Mouse (Mus musculus) B cell, adult 2 months (primary cell): Measurements from ENCODE around the gene Tpst1.

Experiments used
- DNase-seq, 2 experiments: peaks; one replicate each; pipeline ENCODE4 v3.0.0; 2022

The Tpst1 gene

DNA sequence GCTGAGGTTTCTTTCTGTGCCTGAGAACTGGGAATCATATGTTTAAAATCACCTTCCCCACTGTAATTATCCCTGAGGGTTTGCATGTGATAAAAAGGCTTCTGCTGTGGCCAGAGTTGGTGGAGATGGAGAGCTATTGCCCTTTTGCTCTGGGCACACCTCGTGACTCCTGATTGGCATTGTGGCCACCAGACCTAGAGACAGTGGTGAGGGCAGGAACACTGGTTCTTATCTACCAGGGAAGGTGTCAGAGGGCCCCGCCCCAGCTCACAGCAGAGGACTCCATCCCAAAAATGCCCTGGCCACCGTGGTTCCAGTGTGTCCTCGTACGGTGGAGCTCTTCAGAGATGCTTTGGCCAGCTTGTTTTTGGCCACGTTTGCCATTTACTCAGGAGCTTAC lies 20.2 kb upstream of the Tpst1 start:
- DNase-seq: no peak

DNA sequence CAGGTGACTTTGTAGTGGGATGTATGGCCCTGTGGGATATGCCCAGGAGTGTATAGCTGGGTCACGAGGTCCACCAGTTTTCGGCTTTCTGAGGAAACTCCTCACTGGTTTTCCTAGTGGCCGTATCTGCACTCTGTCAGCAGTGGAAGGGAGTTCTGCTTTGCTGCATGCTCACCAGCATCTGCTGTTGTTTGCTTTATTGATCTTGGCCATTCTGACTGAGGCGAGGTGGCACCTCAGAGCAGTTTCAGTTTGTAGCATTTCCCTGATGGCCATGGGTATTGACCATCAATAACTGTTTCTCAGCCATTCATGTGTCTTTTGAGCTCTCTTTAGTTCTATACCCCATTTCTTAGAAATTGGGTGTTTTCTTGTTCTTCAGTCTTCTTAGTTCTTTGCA lies 17.4 kb upstream of the Tpst1 start:
- DNase-seq: no peak

DNA sequence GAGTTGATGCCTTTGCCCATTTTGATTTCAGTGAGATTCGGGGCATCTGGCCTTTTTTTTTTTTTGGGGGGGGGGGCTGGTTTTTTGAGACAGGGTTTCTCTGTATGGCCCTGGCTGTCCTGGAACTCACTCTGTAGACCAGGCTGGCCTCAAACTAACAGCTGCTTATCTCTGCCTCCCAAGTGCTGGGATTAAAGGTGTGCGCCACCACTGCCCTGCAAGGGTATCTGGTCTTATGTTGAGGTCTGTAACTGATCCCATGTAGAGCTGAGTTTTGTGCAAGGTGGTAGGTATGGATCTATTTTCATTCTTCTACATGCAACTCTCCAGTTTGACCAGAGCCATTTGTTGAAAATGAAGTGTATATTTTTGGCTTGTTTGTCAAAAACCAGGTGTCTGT lies 16.8 kb upstream of the Tpst1 start:
- no peak for DNase-seq

DNA sequence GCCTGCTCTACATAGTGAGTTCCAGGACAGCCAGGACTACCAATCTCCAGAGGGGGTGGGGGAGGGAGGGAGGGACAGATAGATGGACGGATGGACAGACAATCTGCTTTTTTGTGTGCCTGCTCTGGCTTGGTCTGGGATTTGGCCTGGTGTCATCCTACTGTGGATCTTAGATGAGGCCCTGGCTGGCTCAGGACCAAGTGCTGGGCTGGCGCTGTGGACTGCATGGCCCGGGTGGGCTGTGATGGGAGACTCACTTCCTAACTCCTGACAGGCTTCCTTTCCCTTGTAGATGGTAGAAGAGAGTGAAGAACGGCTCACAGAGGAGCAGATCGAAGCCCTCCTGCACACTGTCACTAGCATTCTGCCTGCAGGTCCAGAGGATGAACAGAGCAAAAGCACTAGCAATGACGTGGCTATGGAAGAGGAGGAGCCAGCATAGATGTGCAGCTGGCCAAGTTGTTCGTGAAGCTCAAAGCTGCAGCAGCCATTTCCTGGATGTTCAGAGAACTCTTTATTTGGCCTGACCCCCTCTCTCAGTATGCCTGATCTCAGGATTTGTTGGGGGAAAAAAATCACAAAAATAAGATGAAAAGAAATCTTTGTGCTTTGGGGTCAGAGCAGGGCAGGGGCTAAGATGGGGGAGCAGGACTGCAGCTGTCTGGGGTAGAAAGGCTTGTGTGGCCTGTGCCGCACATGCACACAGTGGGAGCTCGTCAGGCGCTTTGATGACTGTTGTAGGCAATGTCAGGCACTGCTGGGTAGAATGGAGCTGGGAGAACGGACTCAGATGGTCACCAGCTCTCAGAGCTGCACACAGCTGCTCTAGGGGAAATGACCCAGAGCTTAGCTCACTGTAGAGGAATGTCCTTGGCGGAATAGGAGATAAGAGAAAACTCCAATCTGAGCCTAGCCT lies 13.5 kb upstream of the Tpst1 start:
- no peak for DNase-seq

DNA sequence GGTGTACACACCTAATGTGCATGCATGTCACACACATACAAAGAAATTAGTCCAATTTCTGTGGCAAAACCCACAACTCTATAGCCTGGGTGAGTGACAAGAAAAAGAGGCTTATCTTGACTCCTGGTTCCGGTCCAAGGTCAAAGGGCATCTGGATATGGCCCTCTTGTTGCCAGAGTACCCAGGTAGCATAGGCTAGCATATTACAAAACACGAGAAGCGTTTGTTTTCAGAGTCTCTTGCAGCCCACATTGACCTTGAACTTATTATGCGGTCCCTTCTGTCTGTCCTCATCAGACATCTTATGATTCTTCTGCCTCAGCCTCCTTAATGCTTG lies 12.8 kb upstream of the Tpst1 start:
- DNase-seq: no peak

DNA sequence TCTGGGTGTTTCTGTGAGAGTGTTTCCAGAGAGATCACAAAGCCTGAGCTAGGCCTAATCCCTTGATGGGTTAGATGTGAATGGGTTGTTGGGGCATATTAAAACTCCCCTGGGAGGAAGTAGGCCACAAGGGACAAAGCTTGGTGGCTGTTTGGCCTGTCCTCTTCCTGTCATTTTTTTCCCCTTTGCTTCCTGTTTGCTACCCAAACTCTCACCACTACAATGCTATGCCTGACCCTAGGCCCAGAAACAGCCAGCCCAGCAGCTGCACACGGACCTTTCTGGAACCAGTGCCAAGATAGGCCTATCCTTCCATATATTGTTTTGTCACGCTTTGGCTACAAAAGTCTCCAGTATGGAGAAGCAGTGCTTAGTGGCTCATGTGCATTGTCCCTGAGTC lies 11.0 kb upstream of the Tpst1 start:
- peak; percentile 37 to 46 for DNase-seq

DNA sequence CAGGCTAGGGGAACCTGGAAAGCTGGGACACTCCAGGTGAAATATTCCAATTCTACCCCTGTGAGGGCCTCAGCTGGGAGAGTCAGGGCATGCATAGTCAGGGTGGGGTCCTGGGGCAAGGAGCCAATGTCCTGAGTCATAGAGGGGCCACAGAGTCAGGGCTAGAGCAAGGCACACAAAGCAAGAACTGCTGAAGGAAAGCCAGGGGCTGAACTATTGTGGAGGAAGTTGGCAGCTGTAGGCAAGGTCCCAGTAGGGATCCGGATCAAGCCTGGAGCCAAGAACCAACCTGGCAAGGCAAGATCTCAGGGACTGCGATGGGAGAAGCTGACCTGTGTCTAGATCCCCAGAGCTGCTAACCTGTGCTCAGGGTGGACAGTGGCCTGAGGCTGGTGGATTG lies 9.4 kb upstream of the Tpst1 start:
- DNase-seq: no peak

DNA sequence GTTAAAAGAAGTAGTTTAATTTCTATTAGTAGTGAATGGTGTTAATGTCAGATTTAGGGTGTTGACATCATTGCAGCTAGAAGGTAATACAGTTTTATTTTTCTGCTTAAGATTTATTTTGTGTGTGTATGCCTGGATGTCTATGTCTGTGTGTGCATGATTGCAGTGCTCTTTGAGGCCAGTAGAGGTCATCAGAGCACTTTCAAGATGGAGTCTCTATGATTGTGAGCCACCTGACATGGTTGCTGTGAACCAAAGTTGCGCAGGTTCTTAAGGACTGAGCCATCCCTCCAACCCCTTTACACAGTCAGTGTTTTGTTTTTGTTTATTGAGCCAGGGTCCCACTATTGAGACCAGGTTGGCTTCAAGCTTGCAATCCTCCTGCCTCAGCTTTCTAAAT lies 7.5 kb upstream of the Tpst1 start:
- DNase-seq: peak in 1 of 2 experiments; percentile 42

DNA sequence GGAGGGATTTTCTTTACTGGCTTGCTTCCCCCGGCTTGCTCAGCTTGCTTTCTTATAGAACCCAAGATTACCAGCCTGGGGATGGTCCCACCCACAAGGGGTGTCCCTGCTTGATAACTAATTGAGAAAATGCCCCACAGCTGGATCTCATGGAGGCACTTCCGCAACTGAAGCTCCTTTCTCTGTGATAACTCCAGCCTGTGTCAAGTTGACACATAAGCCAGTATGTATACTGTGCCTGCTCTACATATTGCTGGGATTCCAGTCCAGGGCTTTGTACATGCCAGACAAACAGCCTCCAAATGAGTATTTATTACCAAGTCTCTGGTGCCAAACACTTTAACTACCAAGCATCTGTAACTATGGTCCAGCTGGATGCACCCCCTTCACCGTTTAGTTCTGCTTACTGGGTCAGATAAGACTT lies 5.3 kb upstream of the Tpst1 start:
- DNase-seq: no peak

DNA sequence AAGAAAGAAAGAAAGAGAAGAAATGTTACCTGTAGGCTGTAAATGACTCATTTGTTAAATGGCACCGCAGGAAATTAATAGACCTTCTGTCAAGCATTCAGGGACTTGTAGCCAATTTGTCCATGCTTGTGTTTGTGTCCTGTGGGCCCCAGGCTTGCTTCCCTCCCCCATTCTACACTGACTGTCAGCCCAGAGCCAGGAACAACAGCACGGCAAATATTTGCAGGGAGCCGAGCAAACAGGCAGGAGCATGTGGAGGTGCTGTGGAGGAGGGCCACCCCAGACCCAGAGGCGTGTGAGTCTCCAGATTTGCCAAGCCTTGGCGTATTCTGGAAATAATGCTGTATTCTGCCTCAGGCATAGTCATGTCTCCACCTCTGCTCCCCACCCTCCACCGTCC lies 1.4 kb downstream of the Tpst1 start:
- no peak for DNase-seq

DNA sequence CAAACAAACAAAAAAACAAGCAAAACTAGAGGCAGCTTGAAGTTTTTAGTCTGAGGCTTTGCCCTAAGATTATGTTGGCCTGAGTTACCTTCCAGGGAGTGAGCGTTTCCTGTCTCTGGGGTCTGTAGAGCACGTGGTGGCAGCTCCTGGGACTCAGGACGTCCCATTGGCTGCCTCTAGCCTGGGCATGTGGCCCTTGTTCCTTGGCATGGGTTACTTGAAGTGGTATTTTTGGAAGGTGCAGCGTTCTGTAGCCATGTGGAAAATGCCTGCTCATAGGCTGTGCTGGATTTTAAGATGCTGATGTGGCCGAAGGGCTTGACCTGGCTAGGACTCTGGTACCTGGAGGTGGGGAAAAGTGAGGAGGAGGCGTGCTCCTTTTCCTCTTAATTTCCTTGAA lies 3.3 kb downstream of the Tpst1 start:
- no peak for DNase-seq

DNA sequence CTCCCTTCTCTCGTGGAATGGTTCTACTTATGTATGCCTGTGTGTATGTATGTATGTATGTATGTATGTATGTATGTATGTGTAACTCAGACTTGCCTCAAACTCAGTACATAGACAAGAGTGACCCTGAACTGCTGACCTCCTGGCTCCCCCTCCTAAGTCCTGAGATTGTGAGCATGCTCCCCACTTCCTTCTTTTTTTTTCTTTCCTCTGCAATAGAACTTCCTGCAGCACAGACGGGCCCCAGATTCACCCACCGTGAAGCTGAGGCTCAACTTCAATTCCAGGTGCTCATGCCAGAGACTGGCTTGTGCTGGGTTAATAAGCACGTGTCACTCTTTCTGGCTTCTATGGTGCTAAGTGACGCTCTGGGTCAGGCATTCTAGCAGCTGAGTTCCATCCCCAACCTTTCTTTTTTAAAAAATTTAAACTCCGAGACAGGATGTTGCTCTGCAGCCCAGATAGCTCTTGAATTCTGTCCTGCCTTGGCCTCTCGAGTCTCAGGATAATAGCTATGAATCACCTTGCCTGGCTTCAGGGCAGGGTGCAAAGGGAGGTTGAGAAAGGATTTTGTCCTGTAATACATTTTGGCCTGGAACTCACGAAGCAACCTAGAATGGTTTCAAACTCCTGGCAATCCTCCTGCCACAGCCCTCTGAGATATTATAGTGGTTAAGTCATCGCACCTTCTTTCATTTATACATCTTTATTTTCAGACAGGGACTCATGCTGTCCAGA lies 5.1 kb downstream of the Tpst1 start:
- DNase-seq: peak in 1 of 2 experiments; percentile 21

DNA sequence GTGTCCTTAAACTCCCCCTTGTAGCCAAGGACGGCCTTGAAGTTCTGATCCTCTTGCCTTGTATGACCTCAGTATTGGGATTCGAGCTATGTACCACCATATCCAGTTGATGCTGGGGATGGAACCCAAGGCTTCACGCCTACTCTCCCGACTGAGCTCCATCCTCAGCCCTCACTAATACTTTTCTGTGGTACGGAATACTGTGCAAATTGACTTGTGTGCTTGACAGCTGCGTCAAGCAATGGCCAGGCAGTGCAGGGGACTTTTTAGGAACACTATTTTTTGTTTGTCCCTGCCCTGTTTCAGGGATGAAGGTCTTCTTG lies 5.7 kb downstream of the Tpst1 start:
- no peak for DNase-seq

DNA sequence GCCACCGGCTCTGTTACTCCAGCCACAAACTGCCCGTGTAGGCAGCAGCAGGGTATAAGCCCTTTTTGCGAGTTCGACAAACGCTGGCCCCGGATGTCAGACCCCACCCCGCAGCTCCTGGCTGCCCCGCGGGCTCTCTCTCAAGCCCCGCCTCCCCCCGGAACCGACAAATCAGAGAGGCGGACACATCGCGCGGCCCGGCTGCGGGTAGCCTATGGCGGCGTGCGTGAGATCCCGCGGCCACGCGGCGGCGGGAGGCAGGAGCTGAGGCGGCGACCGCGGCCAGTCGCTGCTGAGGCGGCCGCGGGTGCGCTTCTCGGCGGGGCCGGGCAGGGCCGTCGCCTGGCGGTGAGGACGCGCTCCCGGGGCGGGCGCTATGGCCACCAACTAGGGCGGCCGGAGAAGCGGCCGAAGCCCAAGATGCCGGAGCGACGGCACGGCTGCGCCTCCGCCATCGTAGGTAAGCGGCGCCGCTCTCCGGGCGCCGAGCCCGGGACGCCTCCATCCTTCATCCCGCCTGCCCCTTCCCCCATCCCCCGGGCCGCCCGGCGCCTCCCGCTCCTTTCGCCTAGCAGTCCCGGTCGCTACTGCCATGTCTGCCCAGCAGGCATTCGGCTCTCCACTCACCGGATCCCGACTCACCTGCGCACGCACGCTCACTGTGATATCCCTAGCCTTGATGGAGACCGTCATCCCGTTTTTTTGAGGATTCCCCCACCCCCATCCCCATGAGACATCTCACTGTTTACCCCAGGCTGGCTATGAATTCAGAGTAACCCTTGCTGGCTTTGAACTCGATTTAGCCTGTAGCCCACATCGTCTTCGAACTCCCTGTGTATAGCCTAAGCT lies 6.3 kb downstream of the Tpst1 start:
- DNase-seq: peak; percentile 97

DNA sequence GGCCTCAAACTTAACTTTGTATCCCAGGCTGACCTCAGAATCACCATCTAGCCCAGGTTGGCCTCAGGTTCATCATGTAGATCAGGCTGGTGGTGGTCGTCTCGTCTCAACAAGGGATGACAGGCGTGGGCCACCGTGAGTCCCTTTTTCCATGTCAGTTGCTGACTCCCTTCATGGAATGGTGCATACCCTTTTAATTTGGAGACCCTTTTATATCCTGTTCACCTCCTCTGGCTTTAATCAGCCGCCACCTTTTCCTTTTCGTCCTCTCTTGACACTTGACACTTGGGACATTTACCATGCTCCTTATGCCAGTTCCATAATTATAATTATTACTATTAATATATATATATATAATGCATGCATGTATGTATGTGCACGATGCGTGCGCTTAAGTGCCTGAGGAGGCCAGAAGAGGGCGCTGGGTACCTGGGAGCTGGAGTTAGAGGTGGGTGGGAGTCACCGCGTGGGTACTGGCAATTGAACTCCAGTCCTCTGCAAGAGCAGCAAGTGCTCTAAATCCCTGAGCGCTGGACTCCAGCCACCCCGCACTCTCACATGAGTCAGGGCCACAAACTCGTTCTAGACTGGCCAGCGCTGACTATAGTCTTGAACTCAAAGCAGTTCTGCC lies 7.0 kb downstream of the Tpst1 start:
- peak; percentile 22 to 26 for DNase-seq

DNA sequence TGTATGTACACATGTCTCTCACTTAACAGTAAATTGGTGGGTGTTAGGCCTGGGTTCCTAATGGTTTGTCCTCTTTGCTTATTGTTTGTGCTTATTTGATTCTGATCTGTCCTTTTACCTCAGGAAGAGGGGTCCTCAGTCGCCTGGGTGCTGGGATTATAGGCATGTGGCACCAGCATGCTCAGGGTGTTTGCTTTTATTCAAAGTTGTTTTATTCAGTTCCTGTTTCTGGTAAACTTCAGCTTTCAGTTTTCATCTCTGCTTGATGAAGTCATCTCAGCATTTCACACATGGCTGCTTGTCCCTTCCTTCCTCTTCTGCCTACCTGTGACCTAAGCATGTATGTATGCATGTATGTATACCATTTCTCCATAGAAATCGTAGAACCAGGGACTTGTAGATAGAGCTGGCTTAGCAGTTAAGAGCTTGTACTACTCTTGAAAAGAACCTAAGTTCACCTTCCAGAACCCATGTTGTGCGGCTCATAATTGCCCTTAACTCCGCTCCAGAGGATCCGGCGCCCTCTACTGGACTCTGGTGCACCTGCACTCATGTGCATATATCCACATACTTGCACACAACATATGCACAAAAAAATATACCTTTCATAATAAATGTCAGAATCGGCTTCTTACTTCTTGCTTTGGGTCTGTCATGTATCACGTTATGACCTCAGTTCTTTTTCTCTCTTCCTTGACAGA lies 8.2 kb downstream of the Tpst1 start:
- peak; percentile 84 to 85 for DNase-seq

DNA sequence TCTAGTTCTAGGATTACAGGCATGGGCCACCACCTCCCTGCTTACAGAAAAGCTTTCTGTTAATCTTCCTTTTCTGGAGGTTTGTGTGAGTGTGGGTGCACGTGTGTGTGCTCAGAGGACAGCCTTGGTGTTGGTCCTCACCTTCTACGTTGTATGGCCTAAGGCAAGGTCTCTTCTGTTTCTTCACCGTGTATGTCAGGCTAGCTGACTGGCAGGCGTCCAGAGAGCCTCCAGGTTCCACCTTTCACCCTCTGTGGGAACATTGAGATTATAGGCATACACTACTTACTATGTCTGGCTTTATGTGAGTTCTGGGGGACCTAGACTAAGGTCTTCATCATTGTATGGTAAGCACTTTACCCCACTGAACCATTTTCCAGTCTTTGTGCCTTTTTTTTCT lies 9.3 kb downstream of the Tpst1 start:
- no peak for DNase-seq

DNA sequence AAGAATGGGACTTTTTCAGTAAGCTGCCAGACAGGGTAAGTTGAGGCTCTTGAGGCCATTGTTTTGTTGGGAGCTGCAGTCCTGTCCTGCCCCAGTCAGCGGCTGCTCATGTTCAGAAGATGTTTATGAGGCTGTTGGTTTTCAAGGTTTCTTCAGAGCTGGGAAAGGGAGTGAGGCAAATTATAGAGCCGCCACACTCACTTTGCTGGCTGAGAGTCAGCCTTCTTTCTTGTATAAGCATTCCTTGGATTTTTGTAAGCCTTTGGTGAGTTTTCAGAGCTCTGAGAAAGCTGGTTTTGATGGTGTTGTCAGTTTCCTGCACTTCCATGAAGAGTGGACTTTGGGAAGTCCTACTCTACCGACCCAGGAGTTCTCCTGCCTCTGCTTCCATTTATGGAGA lies 11.1 kb downstream of the Tpst1 start:
- DNase-seq: no peak

DNA sequence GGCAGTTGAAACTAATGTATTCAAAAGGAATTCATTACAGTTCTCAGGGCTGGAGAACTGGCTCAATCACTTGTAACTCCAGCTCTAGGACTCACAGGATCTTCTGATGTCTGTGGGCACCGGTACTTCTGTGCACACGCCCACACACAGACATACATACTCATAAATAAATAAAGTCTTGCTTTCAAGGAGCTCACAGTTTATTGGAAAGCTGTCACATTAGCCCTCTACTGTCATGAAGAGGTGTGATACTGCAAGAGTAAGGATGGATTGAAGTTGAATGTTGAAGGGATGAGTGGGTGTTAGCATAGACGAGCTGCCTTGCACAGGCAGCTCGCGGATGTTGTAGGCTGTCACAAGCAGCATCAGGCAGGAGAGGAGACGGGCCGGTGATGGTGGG lies 14.9 kb downstream of the Tpst1 start:
- DNase-seq: no peak

DNA sequence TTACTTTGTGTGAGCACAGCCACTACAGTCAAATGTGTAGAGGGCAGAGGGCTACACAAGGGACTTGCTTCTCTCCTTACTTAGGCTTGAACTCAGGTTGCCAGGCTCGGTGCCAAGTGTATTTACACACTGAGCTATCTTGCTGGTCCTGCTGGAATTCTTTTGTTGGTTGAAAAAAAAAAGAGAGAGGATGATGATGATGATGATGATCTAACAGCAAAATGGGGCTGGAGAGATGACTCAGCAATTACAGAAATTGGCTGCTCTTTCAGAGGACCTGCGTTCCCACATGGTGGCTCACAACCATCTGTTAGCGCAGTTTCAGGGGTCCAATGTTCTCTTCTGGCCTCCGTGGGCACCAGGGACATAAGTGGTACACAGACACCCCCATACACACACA lies 15.5 kb downstream of the Tpst1 start:
- DNase-seq: no peak

DNA sequence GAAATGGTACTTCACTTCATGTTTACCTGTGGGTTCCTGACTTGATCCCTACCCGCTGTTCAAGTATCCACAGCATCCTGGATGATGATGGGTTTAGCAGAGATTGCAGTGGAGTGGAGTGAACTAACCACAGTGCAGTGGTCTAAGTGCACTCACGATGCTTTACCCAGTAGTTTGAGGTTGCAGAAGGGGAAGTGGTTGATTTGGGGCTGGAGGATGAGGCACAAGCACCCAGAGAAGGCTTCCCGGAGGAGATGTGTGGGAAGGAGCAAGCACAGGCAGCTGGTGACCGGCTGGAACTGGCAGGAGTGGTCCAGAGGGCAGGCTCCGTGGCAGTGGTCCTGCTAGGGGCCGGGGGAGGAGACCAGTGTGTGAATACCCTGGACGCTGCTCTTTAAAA lies 16.1 kb downstream of the Tpst1 start:
- peak; percentile 41 to 44 for DNase-seq

DNA sequence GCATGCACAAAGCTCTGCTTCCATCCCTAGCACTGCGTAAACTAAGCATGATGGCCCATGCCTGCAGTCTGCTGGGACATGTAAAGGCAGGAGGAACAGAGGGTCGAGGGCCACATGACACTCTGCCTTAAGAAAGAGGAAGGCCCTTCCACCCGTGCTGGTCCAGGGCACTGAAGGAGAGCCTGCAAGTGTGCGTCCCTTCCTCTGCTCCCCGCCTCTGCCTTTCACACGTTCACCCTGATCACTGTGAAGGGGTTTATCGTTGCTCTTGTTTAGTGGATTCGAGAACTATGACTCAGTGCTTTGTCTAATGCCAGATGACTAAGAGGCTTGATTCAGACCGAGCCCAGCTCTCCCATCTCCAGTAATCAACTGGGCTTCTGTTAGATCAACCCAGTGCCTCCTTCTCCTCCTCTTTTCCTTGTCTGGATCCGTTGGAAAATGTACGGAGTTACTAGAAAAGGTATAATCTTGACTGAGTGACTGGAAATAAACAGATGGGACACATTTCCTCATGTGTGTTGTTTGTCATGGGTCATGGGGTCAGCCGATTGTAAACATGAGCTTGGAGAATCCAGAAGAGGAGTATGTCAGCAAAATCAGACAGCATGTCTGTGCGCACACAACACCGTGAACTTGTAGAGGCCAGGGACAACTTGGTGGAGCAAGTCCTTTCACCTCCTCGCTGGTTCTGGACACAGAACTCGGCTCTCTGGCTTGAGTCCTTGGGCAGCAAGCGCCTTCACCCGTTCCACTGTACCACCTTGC lies 16.7 kb downstream of the Tpst1 start:
- DNase-seq: peak in 1 of 2 experiments; percentile 52
